Mouse (Mus musculus): Measurements from ENCODE around the gene Hlx.

Gene Hlx

GRCm38 (mm10) chr1:184716117-184716516 lies 16.3 kb downstream of the Hlx start:
- no peak for DNase-seq (ENCODE audit: low spot score)

GRCm38 (mm10) chr1:184715693-184716092 lies 16.7 kb downstream of the Hlx start:
- DNase-seq (ENCODE audit: low spot score) = no peak

- DNase-seq (ENCODE audit: low spot score) = no peak
Measured at GRCm38 (mm10) chr1:184714515-184714914, 17.9 kb downstream of the Hlx start.

- no peak for DNase-seq (ENCODE audit: low spot score)
Measured at GRCm38 (mm10) chr1:184713716-184714115, 18.7 kb downstream of the Hlx start.

GRCm38 (mm10) chr1:184707532-184708248 lies 24.7 kb downstream of the Hlx start:
- DNase-seq (ENCODE audit: low spot score) = no peak

GRCm38 (mm10) chr1:184704901-184705300 lies 27.5 kb downstream of the Hlx start:
- no peak for DNase-seq (ENCODE audit: low spot score)

GRCm38 (mm10) chr1:184699295-184699694 lies 33.1 kb downstream of the Hlx start:
- DNase-seq (ENCODE audit: low spot score) = no peak

- DNase-seq (ENCODE audit: low spot score) = no peak
Measured at GRCm38 (mm10) chr1:184695451-184695850, 37.0 kb downstream of the Hlx start.

- no peak for DNase-seq (ENCODE audit: low spot score)
Measured at GRCm38 (mm10) chr1:184692204-184692904, 40.1 kb downstream of the Hlx start.

- no peak for DNase-seq (ENCODE audit: low spot score)
Measured at GRCm38 (mm10) chr1:184691240-184691639, 41.2 kb downstream of the Hlx start.

GRCm38 (mm10) chr1:184688026-184688425 lies 44.4 kb downstream of the Hlx start:
- no peak for DNase-seq (ENCODE audit: low spot score)

GRCm38 (mm10) chr1:184687512-184687911 lies 44.9 kb downstream of the Hlx start:
- DNase-seq (ENCODE audit: low spot score) = no peak

GRCm38 (mm10) chr1:184683541-184683940 lies 48.9 kb downstream of the Hlx start:
- DNase-seq (ENCODE audit: low spot score) = no peak

GRCm38 (mm10) chr1:184679416-184679965 lies 52.9 kb downstream of the Hlx start:
- no peak for DNase-seq (ENCODE audit: low spot score)

- DNase-seq (ENCODE audit: low spot score) = no peak
Measured at GRCm38 (mm10) chr1:184677641-184678040, 54.8 kb downstream of the Hlx start.
